Mouse (Mus musculus) embryonic facial prominence, embryonic 14.5 days (tissue): ENCODE results near the gene Igfbp7. TPM values are rescaled to one million over a fixed set of nuclear protein-coding genes. Genes with fewer than 3 reads are reported as not detected.

Source experiments
- ATAC-seq: fragments of 200-750 bp; cut with Nextera tagmentation; 2 replicates; pipeline ENCODE4 v1.8.0; 2017; ENCODE audit warnings: low read depth, moderate number of reproducible peaks, moderate TSS enrichment
- DNase-seq: peaks from one replicate; pipeline ENCODE4 v3.0.0-alpha.2; 2015; ENCODE audit warnings: low spot score
- H3K27ac ChIP-seq: fragments of 300-500 bp; sonication (generic); replicated peaks from 2 replicates; pipeline ENCODE4 v1.5.1; 2014; ENCODE audit warnings: low read depth, mild to moderate bottlenecking, low read length, moderate library complexity
- H3K27me3 ChIP-seq: fragments of 300-500 bp; sonication (generic); replicated peaks from 2 replicates; pipeline ENCODE4 v1.6.1; 2014; ENCODE audit warnings: low read length; ENCODE audit not compliant: control insufficient read depth, insufficient read depth
- H3K36me3 ChIP-seq: fragments of 300-500 bp; sonication (generic); 2 replicates; pipeline ENCODE4 v1.6.1; 2014; ENCODE audit warnings: low read length, mixed read lengths; ENCODE audit not compliant: control insufficient read depth, insufficient read depth
- H3K4me1 ChIP-seq: fragments of 300-500 bp; sonication (generic); 2 replicates; pipeline ENCODE4 v1.6.1; 2014; ENCODE audit warnings: antibody characterized with exemption, low read length; ENCODE audit not compliant: control insufficient read depth, insufficient read depth
- H3K4me2 ChIP-seq: fragments of 300-500 bp; sonication (generic); 2 replicates; pipeline ENCODE4 v1.6.1; 2014; ENCODE audit warnings: low read depth, mild to moderate bottlenecking, low read length, moderate library complexity, mixed read lengths
- H3K4me3 ChIP-seq: fragments of 300-500 bp; sonication (generic); 2 replicates; pipeline ENCODE4 v1.5.1; 2014; ENCODE audit warnings: low read depth, mild to moderate bottlenecking, low read length
- H3K9ac ChIP-seq: fragments of 300-500 bp; sonication (generic); 2 replicates; pipeline ENCODE4 v1.6.1; 2014; ENCODE audit warnings: low read depth, mild to moderate bottlenecking, low read length, moderate library complexity, mixed read lengths
- H3K9me3 ChIP-seq: fragments of 300-500 bp; sonication (generic); 2 replicates; pipeline ENCODE4 v1.6.1; 2016; ENCODE audit warnings: low read length; ENCODE audit not compliant: control insufficient read depth
- WGBS: fragments of 180-500 bp; shearing (Covaris S2); extraction: QIAGEN DNeasy Blood & Tissue Kit; methylation state at CpG from one replicate; pipeline ENCODE4 v1.1.7; 2014; 5-methylcytosine and 5-hydroxymethylcytosine counted together
- polyA plus RNA-seq: library from polyadenylated mRNA; unstranded; fragments of >200 nt; fragmentation: Nextera tagmentation; extraction: Ambion mirVana; gene quantifications from 2 replicates; pipeline ENCODE4 v1.2.1, GENCODE M21; 2014

The Igfbp7 gene
- polyA plus RNA-seq, 1 experiment from 2014 or later, result 119 TPM

GRCm38 (mm10) chr5:77324936-77325335 is 82.9 kb downstream of the Igfbp7 start:
- Histone ChIP-seq H3K36me3 (peaks cover 96% of the 10 kb centered on the region), H3K4me3 (no peak overlapping the region)
- 77% methylated on average over 1 of the region's 1 CpGs for WGBS

GRCm38 (mm10) chr5:77314986-77315385 is 92.9 kb downstream of the Igfbp7 start:
- no peak overlapping the region for H3K4me2 ChIP-seq
- H3K27me3 ChIP-seq, result no peaks in the 10 kb centered on the region
- H3K9ac ChIP-seq, result no peak overlapping the region
- no peaks in the 10 kb centered on the region for H3K9me3 ChIP-seq
- H3K36me3 ChIP-seq, result peaks cover 60% of the 10 kb centered on the region
- H3K4me3 ChIP-seq, result no peak overlapping the region
- peaks cover 8% of the 10 kb centered on the region; the same call in 1 of the 2 replicates for H3K4me1 ChIP-seq
- no peak for ATAC-seq
- DNase-seq, result no peak
- no peak overlapping the region for H3K27ac ChIP-seq
- WGBS, result 90% methylated on average over 6 of the region's 6 CpGs

More at GRCm38 (mm10) chr5:77324936-77325335, 82.9 kb downstream of the Igfbp7 start:
- H3K4me2 ChIP-seq, result no peak overlapping the region
- no peaks in the 10 kb centered on the region for H3K4me1 ChIP-seq
- H3K9me3 ChIP-seq, result no peaks in the 10 kb centered on the region
- no peak overlapping the region for H3K27ac ChIP-seq
- ATAC-seq (no peak), DNase-seq (no peak)
- H3K9ac ChIP-seq, result no peak overlapping the region
- no peaks in the 10 kb centered on the region for H3K27me3 ChIP-seq

- H3K4me2 ChIP-seq, result no peak overlapping the region
- H3K9ac ChIP-seq, result no peak overlapping the region
- H3K9me3 ChIP-seq, result no peaks in the 10 kb centered on the region
- peaks cover 54% of the 10 kb centered on the region for H3K36me3 ChIP-seq
- peaks cover 8% of the 10 kb centered on the region; the same call in 1 of the 2 replicates for H3K4me1 ChIP-seq
- 93% methylated on average over 4 of the region's 4 CpGs for WGBS
- DNase-seq (no peak), ATAC-seq (no peak)
- no peak overlapping the region for H3K27ac ChIP-seq
- no peak overlapping the region for H3K4me3 ChIP-seq
- no peaks in the 10 kb centered on the region for H3K27me3 ChIP-seq
These were observed 93.6 kb downstream of the Igfbp7 start for GRCm38 (mm10) chr5:77314206-77314605.

- H3K27ac ChIP-seq, result peak within 1 kb of the TSS; percentile 88
- peaks cover 18% of the 10 kb centered on the region for H3K4me1 ChIP-seq
- DNase-seq, result peak; percentile 99
- no peaks in the 10 kb centered on the region for H3K27me3 ChIP-seq
- peaks cover 38% of the 10 kb centered on the region for H3K36me3 ChIP-seq
- under 1% methylated on average over 69 of the region's 85 CpGs for WGBS
- peak within 1 kb of the TSS; percentile 86 for H3K4me3 ChIP-seq
- peak within 1 kb of the TSS; percentile 99 for H3K4me2 ChIP-seq
- H3K9me3 ChIP-seq, result no peaks in the 10 kb centered on the region
- peak; percentile 97 for ATAC-seq
- peak within 1 kb of the TSS; percentile 89 for H3K9ac ChIP-seq
These were observed 97.7 kb downstream of the Igfbp7 start, which contains the start of the genes Noa1 and Polr2b for GRCm38 (mm10) chr5:77309924-77310772. Gene Noa1, minus strand, starts transcription at chr5:77310084. Gene Polr2b, plus strand, starts transcription at chr5:77310147.

- peaks cover 18% of the 10 kb centered on the region for H3K4me1 ChIP-seq
- H3K9me3 ChIP-seq, result no peaks in the 10 kb centered on the region
- under 1% methylated on average over 61 of the region's 76 CpGs for WGBS
- H3K9ac ChIP-seq, result peak overlapping the region; percentile 89
- peak overlapping the region; percentile 86 for H3K4me3 ChIP-seq
- DNase-seq (peak; percentile 7), ATAC-seq (peak; percentile 28)
- H3K36me3 ChIP-seq, result peaks cover 38% of the 10 kb centered on the region
- H3K4me2 ChIP-seq, result peak overlapping the region; percentile 99
- no peaks in the 10 kb centered on the region for H3K27me3 ChIP-seq
- peak overlapping the region; percentile 88; the same call in 1 of the 2 replicates for H3K27ac ChIP-seq
These were observed 98.6 kb downstream of the Igfbp7 start for GRCm38 (mm10) chr5:77309051-77309906.

GRCm38 (mm10) chr5:77307821-77308553 is 99.9 kb downstream of the Igfbp7 start:
- DNase-seq (no peak), ATAC-seq (no peak)
- Histone ChIP-seq H3K4me3 (peak overlapping the region; percentile 86), H3K4me2 (peak overlapping the region; percentile 99), H3K27me3 (no peaks in the 10 kb centered on the region), H3K9ac (peak overlapping the region; percentile 89), H3K4me1 (peaks cover 18% of the 10 kb centered on the region), H3K9me3 (no peaks in the 10 kb centered on the region), H3K36me3 (peaks cover 38% of the 10 kb centered on the region), H3K27ac (no peak overlapping the region)
- WGBS, result 72% methylated on average over 5 of the region's 5 CpGs

- H3K4me1 ChIP-seq, result no peaks in the 10 kb centered on the region
- 70% methylated on average over 6 of the region's 6 CpGs for WGBS
These were observed 106.4 kb downstream of the Igfbp7 start for GRCm38 (mm10) chr5:77301296-77301903.

More at GRCm38 (mm10) chr5:77301296-77301903, 106.4 kb downstream of the Igfbp7 start:
- H3K4me3 ChIP-seq, result no peak overlapping the region
- no peak overlapping the region for H3K27ac ChIP-seq
- peaks cover 65% of the 10 kb centered on the region for H3K36me3 ChIP-seq
- H3K9me3 ChIP-seq, result no peaks in the 10 kb centered on the region
- DNase-seq, result peak; percentile 16
- ATAC-seq, result peak; percentile 47; the same call in 1 of the 2 replicates
- no peak overlapping the region for H3K4me2 ChIP-seq
- no peak overlapping the region for H3K9ac ChIP-seq
- H3K27me3 ChIP-seq, result no peaks in the 10 kb centered on the region
